Mouse (Mus musculus) limb, embryonic 14.5 days (tissue): ENCODE results near the gene Madcam1. TPM values are rescaled to one million over a fixed set of nuclear protein-coding genes. Genes with fewer than 3 reads are reported as not detected.

Source experiments
- ATAC-seq: fragments of 200-750 bp; cut with Nextera tagmentation; 2 replicates; pipeline ENCODE4 v1.8.0; 2017; ENCODE audit warnings: low read depth, moderate number of reproducible peaks, moderate TSS enrichment; ENCODE audit not compliant: low FRiP score
- DNase-seq: peaks from one replicate; pipeline ENCODE4 v3.0.0-alpha.2; 2015; ENCODE audit warnings: low spot score
- H3K27ac ChIP-seq: fragments of 300-500 bp; sonication (generic); replicated peaks from 2 replicates; pipeline ENCODE4 v1.5.1; 2014; ENCODE audit warnings: low read depth, mild to moderate bottlenecking, low read length, moderate library complexity, mixed read lengths
- H3K27me3 ChIP-seq: fragments of 300-500 bp; sonication (generic); 2 replicates; pipeline ENCODE4 v1.6.1; 2014; ENCODE audit warnings: low read length, mixed read lengths; ENCODE audit not compliant: control insufficient read depth, insufficient read depth
- H3K36me3 ChIP-seq: fragments of 300-500 bp; sonication (generic); 2 replicates; pipeline ENCODE4 v1.6.1; 2014; ENCODE audit warnings: mild to moderate bottlenecking, low read length, moderate library complexity, mixed read lengths; ENCODE audit not compliant: control insufficient read depth, insufficient read depth
- H3K4me1 ChIP-seq: fragments of 300-500 bp; sonication (generic); 2 replicates; pipeline ENCODE4 v1.6.1; 2014; ENCODE audit warnings: antibody characterized with exemption, low read length, mixed read lengths; ENCODE audit not compliant: control insufficient read depth, insufficient read depth
- H3K4me2 ChIP-seq: fragments of 300-500 bp; sonication (generic); replicated peaks from 2 replicates; pipeline ENCODE4 v1.6.1; 2014; ENCODE audit warnings: low read depth, mild to moderate bottlenecking, low read length, moderate library complexity; ENCODE audit not compliant: severe bottlenecking
- H3K4me3 ChIP-seq: fragments of 300-500 bp; sonication (generic); replicated peaks from 2 replicates; pipeline ENCODE4 v1.5.1; 2014; ENCODE audit warnings: low read length
- H3K9ac ChIP-seq: fragments of 300-500 bp; sonication (generic); 2 replicates; pipeline ENCODE4 v1.6.1; 2014; ENCODE audit warnings: mild to moderate bottlenecking, low read depth, low read length, moderate library complexity; ENCODE audit not compliant: severe bottlenecking
- H3K9me3 ChIP-seq: fragments of 300-500 bp; sonication (generic); 2 replicates; pipeline ENCODE4 v1.6.1; 2016; ENCODE audit warnings: low read length; ENCODE audit not compliant: control insufficient read depth
- POLR2A ChIP-seq: fragments of 200-500 bp; IDR thresholded peaks from 2 replicates; pipeline ENCODE4 v1.8.0; 2012; ENCODE audit warnings: inconsistent platforms, mild to moderate bottlenecking, moderate library complexity, borderline replicate concordance; ENCODE audit not compliant: insufficient read depth, insufficient read length; ENCODE audit errors: extremely low read depth
- WGBS: fragments of 180-500 bp; shearing (Covaris S2); extraction: QIAGEN DNeasy Blood & Tissue Kit; methylation state at CpG from one replicate; pipeline ENCODE4 v1.1.7; 2014; 5-methylcytosine and 5-hydroxymethylcytosine counted together
- polyA plus RNA-seq, 2 experiments: library from polyadenylated mRNA; depleted of rRNA in 1 of 2; stranded (reverse) in 1 of 2; unstranded in 1 of 2; fragments of >200 nt; fragmentation: Nextera tagmentation in 1 of 2; extraction: Ambion mirVana in 1 of 2; gene quantifications; 2 replicates each; pipeline versions ENCODE4 v1.2.1 to v1.2.3; 2012 to 2014

Gene Madcam1
- polyA plus RNA-seq, 2 experiments, result 5.0 to 8.2 TPM

GRCm38 (mm10) chr10:79628377-79628776 is 36.0 kb upstream of the Madcam1 start:
- WGBS, result 72% methylated on average over 5 of the region's 5 CpGs
- ATAC-seq, result no peak
- H3K27ac ChIP-seq, result no peak overlapping the region

GRCm38 (mm10) chr10:79631432-79631831 is 32.9 kb upstream of the Madcam1 start:
- H3K4me3 ChIP-seq, result no peak overlapping the region
- no peaks in the 10 kb centered on the region for H3K36me3 ChIP-seq
- ATAC-seq, result no peak
- no peaks in the 10 kb centered on the region for H3K27me3 ChIP-seq
- 82% methylated on average over 4 of the region's 4 CpGs for WGBS
- no peaks in the 10 kb centered on the region for H3K4me1 ChIP-seq
- H3K27ac ChIP-seq, result no peak overlapping the region
- no peak overlapping the region for H3K4me2 ChIP-seq
- no peak overlapping the region; the same call in 1 of the 2 replicates for H3K9ac ChIP-seq
- DNase-seq, result no peak
- TF ChIP-seq POLR2A, result no peak
- no peaks in the 10 kb centered on the region for H3K9me3 ChIP-seq

More at GRCm38 (mm10) chr10:79628377-79628776, 36.0 kb upstream of the Madcam1 start:
- Histone ChIP-seq H3K9me3 (no peaks in the 10 kb centered on the region), H3K36me3 (no peaks in the 10 kb centered on the region), H3K4me2 (no peak overlapping the region), H3K4me1 (no peaks in the 10 kb centered on the region), H3K9ac (no peak overlapping the region), H3K4me3 (no peak overlapping the region), H3K27me3 (no peaks in the 10 kb centered on the region)
- DNase-seq, result no peak
- no peak for TF ChIP-seq POLR2A

- no peak overlapping the region for H3K27ac ChIP-seq
- DNase-seq, result no peak
- no peak overlapping the region for H3K4me2 ChIP-seq
- no peaks in the 10 kb centered on the region for H3K27me3 ChIP-seq
- no peaks in the 10 kb centered on the region for H3K36me3 ChIP-seq
- peaks cover 3% of the 10 kb centered on the region; the same call in 1 of the 2 replicates for H3K4me1 ChIP-seq
- no peak for ATAC-seq
- H3K9ac ChIP-seq, result no peak overlapping the region
- 90% methylated on average over 17 of the region's 17 CpGs for WGBS
- H3K9me3 ChIP-seq, result no peaks in the 10 kb centered on the region
- no peak for TF ChIP-seq POLR2A
- H3K4me3 ChIP-seq, result no peak overlapping the region
Observed at GRCm38 (mm10) chr10:79633006-79633777, 31.2 kb upstream of the Madcam1 start.

- DNase-seq, result no peak
- peaks cover 9% of the 10 kb centered on the region for H3K4me1 ChIP-seq
- H3K27me3 ChIP-seq, result peaks cover 17% of the 10 kb centered on the region; the same call in 1 of the 2 replicates
- TF ChIP-seq POLR2A, result no peak
- no peaks in the 10 kb centered on the region for H3K9me3 ChIP-seq
- 0 out of 2 replicates have a peak overlapping the region, but pooled peaks have one; percentile 86 for H3K9ac ChIP-seq
- H3K4me3 ChIP-seq, result no peak overlapping the region
- 86% methylated on average over 8 of the region's 8 CpGs for whole genome bisulfite sequencing
- H3K27ac ChIP-seq, result no peak overlapping the region
- peak overlapping the region; percentile 94; the same call in 1 of the 2 replicates for H3K4me2 ChIP-seq
- no peak for ATAC-seq
- no peaks in the 10 kb centered on the region for H3K36me3 ChIP-seq
Observed at GRCm38 (mm10) chr10:79636287-79636686, 28.1 kb upstream of the Madcam1 start.

- H3K27ac ChIP-seq, result peak within 1 kb of the TSS; percentile 58; the same call in 1 of the 2 replicates
- H3K4me1 ChIP-seq, result peaks cover 9% of the 10 kb centered on the region
- 2% methylated on average over 39 of the region's 116 CpGs for WGBS
- ATAC-seq (peak; percentile 82), DNase-seq (peak; percentile 55)
- H3K9ac ChIP-seq, result peak within 1 kb of the TSS; percentile 86
- H3K27me3 ChIP-seq, result peaks cover 17% of the 10 kb centered on the region; the same call in 1 of the 2 replicates
- H3K4me2 ChIP-seq, result peak within 1 kb of the TSS; percentile 94
- no peaks in the 10 kb centered on the region for H3K36me3 ChIP-seq
- peak within 1 kb of the TSS; percentile 74 for H3K4me3 ChIP-seq
- no peaks in the 10 kb centered on the region for H3K9me3 ChIP-seq
- TF ChIP-seq POLR2A, result 0 out of 2 replicates have a peak, but pooled peaks have one; percentile 23
Observed at GRCm38 (mm10) chr10:79637128-79638110, 26.9 kb upstream of the Madcam1 start, which contains the start of gene Shc2. Gene Shc2 (minus strand): TSS chr10:79637918.
